Mouse (Mus musculus): Measurements from ENCODE around the gene Gm28490.
"Not testable (repeated sequence)": the region's sequence is repeated elsewhere in the genome, so short reads cannot be mapped to it uniquely, and the experiment has no call there.

Gene Gm28490

GRCm38 (mm10) chrY:31634656-31635055 lies at the start of gene Gm28490:
Gm28490 (minus strand) TSS chrY:31634756.
- not testable (repeated sequence) for DNase-seq (ENCODE audit: low spot score in 2 of 2)

Measured in spleen, postnatal 36 days (tissue).